Mouse (Mus musculus) urinary bladder, postnatal 4 days (tissue): ENCODE results near the gene Ctnna3.
"Not testable (repeated sequence)": the region's sequence is repeated elsewhere in the genome, so short reads cannot be mapped to it uniquely, and the experiment has no call there.

Experiments
- DNase-seq, 2 experiments: peaks; one replicate each; pipeline ENCODE4 v3.0.0; 2021 to 2022; ENCODE audit warnings: low spot score in 2 of 2

The Ctnna3 gene

GRCm38 (mm10) chr10:64544389-64544788, 1114.5 kb downstream of the Ctnna3 start:
- no peak for DNase-seq

DNA sequence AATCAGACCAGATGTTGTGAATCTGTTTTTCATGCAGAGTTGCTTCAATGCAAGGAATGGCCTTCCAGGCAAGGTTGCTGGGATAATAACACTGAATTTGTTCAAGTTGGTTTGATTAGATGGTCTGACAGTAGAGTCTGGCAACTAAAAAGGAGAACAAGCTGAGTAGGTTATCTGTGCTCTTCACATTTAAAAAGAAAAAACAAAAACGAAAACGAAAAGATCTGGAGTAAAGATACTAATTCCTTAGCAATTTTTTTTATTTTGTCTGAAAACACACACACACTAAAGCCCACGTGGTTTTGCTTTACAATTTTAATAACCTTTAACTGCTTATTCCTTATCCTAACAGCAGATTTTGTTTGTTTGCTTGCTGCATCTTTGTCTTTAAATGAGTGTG, 1141.4 kb downstream of the Ctnna3 start:
- DNase-seq, result no peak

DNA sequence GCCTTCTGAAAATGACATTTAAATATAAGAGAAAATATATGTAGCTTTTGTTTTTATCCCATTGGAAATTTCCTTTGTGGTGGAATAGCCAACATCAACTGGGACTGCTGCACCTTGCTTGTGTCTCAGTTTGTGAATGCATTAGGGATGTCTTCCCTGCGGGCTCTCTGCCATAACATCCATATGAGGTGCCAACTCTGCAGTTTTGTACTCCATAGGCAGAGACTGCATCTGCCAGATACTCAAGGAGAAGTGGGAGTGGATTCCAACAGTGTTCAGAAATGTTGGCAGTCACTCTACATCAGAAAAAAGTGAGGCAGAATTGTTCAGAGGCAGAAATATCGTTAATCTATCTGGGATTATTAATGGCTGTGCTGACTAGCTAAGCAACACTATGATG, 1158.2 kb downstream of the Ctnna3 start:
- no peak for DNase-seq

GRCm38 (mm10) chr10:64636760-64637159, 1206.9 kb downstream of the Ctnna3 start:
- DNase-seq, result no peak

- DNase-seq, result no peak
These were observed 1209.2 kb downstream of the Ctnna3 start for GRCm38 (mm10) chr10:64639061-64639460.

- DNase-seq, result no peak
These were observed 1211.2 kb downstream of the Ctnna3 start for GRCm38 (mm10) chr10:64641093-64641492.

DNA sequence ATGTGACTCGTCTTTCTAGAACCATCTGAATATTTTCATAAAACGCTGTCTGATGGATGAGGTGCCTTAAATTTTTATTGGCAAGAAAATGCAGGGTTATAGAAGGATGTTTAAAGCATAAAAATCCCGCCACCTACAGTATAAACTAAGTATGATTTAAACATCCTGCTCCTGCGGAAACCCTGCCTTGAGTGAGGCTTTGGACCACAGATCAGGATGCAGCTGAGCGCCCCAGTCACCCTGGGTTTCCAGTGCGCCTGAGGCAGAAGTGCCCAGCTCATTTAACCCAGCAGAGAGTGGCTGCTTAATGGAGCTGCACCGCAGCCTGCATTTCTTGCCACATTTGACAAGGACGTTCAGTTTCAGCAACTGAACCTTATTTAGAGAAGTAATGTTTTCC, 1211.7 kb downstream of the Ctnna3 start:
- DNase-seq, result no peak

DNA sequence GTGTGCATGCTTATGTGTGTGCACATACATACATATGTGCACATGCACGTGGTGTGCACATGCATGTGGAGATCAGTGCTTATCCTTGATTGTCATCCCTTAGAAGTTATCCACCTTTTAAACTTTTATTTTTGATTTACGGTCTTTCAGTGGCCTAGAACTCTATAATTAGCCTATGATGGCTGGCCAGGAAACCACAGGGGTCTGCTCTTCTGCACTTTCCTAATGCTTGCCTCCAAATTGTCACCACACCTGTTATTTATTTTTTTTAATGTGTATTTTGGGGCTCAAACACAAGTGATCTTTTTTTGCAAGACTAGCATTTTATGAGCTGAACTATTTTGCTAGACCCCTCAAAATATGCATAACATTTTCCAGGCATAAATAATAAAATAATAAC, 1214.1 kb downstream of the Ctnna3 start:
- no peak for DNase-seq

GRCm38 (mm10) chr10:64661190-64661589, 1231.3 kb downstream of the Ctnna3 start:
- no peak for DNase-seq

DNA sequence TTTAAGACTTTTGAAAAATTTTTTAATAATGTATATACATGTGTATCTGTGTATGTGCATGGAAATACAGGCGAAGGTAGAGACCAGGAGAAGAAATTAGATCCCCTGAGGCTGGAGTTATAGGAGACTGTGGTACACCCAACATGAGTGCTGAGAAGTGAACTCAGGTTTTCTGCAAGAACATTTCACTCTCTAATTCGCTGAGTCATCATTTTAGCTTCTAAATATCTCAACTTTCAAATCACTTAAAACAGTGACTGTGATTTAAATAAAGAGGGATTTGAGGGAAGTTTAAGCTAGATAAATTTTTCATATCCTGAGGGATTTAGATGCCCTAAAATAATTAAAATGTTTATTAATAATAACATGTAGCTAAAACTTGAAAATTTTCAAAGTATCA, 1241.6 kb downstream of the Ctnna3 start:
- DNase-seq, result no peak

DNA sequence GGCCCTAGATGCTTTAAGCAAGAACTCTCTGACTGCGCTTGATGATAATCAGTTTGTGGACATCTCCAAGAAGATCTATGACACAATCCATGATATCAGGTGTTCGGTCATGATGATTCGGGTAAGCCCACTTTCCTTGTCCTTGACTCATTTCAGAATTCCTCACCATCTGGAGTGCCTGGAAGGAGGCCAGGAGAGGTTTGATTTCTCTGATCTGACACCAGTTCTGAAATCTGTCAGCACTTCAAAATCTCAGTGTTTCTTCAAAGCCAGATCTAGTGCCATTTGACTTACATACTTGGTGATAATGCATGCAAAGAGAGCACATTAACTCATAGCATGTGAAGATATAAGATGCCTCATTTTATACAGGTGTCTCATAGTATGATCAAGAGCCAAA, 1245.9 kb downstream of the Ctnna3 start:
- DNase-seq, result no peak

DNA sequence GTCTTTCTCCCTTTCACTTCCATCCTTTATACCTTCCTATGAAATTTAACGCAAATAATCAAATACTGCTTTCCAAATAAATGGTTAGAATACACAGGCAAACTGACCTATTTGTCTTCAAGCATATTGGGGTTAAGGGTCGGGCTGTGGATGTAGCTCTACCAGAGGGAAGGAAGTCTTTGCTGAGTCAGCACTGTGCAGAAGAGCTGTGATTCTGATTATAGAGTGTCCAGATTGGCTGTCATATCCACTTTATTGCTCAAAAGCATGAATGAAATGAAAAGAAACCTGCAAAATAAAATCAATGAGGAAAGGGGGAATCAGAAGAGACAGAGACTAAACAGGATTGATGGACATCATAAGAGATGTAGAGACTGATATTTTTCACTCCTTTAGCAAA, 1280.1 kb downstream of the Ctnna3 start:
- no peak for DNase-seq

- DNase-seq, result no peak
These were observed 1288.1 kb downstream of the Ctnna3 start for GRCm38 (mm10) chr10:64718036-64718435.

DNA sequence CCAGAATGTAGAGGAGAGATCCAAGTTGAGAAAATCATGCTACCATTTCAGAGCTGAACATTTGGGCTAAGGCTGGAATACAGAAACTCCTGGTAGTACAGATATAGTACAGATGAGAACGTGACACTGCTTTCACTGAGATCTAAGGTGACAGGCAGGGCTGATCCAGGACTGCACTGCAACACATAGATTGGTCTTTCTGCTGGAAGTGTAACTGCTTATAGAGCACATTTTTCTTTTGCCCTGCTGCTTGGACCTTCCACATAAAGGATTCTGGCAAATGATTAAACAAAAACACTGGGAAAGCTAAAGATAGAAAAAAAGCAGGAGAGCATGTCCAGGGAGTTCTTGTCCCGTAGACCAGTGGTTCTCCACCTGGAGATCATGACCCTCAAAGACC, 1305.8 kb downstream of the Ctnna3 start:
- DNase-seq, result no peak

GRCm38 (mm10) chr10:64736616-64737015, 1306.7 kb downstream of the Ctnna3 start:
- no peak for DNase-seq

DNA sequence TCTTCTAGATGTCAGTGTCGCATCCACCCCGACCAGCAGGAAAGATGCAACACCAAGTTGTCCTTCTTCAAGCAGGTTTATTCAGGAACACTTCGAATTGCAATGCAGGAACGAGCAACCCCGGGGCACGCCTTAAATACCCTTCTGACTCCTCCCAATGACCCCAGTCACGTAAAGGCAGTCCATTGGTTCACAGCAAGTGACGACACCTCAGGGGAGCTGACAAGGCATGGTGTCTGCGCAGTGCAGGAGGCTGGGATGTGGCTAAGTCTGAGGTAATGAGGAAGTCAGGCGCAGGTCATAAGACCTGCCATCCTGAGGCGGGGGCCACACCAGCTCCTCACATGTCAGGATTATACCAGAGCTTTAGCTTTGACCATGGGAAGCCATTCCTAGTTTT, 1311.8 kb downstream of the Ctnna3 start:
- DNase-seq, result not testable (repeated sequence)

DNA sequence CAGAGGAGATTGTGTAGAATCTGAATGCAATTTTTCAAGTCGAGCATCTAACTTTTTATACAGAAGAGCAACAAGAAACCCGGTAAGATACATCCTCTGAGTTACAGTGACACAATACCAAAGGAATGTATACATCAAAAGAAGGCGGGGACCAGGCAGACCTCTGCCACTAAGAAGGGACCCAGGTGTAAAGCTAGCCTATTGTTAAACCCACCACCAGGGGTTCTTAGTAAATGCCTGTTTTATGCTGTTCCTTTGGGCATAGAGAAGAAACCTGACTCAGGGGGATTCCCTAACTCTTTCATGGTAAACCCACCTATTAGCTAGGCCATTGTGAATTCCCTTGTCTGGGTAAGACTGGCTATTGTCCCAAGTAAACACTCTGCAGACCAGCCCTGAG, 1314.2 kb downstream of the Ctnna3 start:
- DNase-seq, result not testable (repeated sequence)

DNA sequence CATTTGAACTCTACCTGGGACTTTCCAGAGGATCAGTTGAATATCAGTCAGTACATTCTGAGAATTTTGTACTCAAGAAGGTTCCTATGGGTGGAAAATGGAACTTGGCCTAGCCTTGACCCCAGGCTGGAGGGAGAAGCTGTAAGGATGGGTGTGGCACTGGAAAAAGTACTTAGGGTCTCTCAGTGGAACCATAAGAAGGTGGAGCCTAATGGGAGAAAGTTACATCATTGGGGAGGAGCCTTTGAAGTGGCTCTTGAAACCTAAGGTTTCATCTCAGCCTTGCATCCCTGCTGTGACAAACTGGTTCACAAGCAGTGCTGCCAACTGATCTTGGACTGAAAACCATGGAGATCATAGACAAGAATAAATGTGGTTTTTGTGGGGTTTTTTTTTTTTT, 1318.8 kb downstream of the Ctnna3 start:
- no peak for DNase-seq

DNA sequence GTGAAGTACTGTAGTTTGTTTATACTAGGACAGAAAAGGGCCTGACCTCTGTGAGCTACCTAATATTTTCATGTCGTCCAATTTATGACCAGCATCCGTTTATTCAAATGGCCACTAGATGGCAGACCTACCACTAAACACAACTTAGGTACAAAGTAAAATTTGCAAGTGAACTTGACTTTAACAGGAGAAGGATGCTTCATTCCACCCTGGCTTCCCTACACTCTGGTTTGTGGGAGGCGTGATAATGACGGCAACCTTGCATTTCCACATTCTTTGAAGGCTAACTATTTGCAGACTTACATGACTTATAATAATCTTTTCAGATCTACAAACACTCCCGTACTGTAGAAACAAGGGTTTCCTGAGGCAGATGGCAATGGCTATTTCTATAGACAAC, 1320.9 kb downstream of the Ctnna3 start:
- DNase-seq, result no peak

GRCm38 (mm10) chr10:64836315-64836714, 1406.4 kb downstream of the Ctnna3 start:
- no peak for DNase-seq

- DNase-seq, result no peak
These were observed 1431.5 kb downstream of the Ctnna3 start for GRCm38 (mm10) chr10:64861439-64861838.

DNA sequence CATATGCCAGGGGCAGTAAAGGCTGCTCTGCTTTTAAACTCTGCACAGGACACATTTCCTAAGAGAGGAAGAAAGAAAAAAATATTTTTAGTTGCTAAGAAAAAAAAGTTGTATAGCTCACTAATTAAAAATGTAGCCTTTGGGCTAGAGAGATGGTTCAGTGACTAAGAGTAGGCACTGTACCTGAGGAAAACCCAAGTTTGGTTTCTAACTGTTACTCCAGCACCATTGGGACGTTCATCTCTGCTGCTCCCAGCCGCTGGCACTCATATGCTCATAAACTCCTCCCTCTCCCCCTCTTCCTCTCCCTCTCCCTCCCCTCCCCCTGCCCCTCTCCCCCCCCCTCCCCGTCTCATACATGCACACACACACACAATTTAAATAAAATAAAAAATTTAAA, 1441.0 kb downstream of the Ctnna3 start:
- DNase-seq, result no peak

DNA sequence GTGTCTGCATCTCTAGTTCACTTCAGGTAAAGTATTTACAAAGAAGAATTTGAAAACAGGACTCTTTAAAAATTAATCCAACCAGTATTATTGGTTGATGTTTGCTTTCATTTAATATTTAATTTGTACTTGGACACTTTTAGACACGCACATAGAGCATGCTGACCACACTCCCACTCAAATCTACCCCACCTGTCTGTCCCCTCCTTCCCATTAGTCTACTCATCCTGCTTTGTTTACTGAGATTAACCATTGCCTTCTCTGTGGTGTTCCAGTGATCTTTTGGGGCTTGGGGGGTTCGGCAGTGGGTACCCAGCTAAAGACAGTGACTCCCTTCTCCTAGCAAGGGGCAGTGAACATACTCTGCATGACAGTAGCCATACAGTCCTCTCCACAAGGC, 1446.6 kb downstream of the Ctnna3 start:
- DNase-seq, result no peak

DNA sequence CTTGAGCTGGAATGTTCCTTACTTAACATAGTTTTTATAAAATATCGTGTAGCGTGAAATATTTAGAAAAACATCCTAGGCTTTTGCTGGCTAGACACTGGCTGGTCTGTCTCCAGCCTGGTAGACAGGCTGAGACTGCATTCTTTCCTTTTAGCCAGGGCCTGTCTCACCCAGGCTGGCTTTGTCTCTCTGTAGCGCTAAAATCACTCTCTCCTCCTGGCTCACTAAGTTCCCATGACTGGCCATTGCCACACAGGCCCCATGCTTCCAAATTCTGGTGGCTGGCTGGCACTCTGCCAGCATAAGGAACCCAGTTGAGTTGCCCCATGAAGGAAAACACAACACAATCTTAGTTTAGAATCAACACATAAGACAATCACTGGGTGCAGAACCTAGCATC, 1450.0 kb downstream of the Ctnna3 start:
- no peak for DNase-seq

DNA sequence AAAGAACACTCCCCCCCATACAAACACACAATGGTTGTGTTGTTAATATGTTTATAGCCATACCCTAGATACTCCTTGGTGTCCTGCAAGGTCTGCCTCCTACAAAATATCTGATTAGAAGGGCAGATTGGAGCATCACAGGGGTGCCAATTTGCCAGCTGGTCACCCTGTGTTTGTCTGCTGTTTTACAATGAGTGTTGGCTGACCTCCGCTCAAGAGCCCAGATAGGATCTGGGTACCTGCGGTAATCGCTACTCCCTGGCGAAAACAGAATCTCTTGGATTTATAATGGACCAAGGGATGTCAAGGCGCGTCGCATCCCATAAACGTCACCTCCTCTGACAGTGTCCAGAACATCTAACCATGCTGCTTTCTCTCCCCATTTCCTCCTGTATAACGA, 1457.0 kb downstream of the Ctnna3 start:
- no peak for DNase-seq
